Mouse (Mus musculus): ENCODE measurements around the gene Tmem86a. TPM values are rescaled to one million over a fixed set of nuclear protein-coding genes. Genes with fewer than 3 reads are reported as not detected.

Tmem86a gene
- total and polyA plus RNA-seq, 3 experiments = 0.30 to 2.0 (median 0.82) TPM

- Histone ChIP-seq H3K27ac (ENCODE audit: insufficient read depth, low read depth) (no peak overlapping the region), H3K27me3 (replicated peaks) (peaks cover 9% of the 10 kb centered on the region), H3K79me2 (replicated peaks; ENCODE audit: control insufficient read depth, extremely low read depth, insufficient read depth, poor library complexity, severe bottlenecking) (no peaks in the 10 kb centered on the region), H3K4me3 (replicated peaks in 1 of 3; ENCODE audit: low read depth in 2 of 3, low read length in 2 of 3, poor library complexity in 1 of 3) (no peak overlapping the region), H3K9me3 (replicated peaks; ENCODE audit: low read length) (no peaks in the 10 kb centered on the region), H3K4me1 (ENCODE audit: control insufficient read depth in 1 of 2, insufficient read depth in 2 of 2) (no peaks in the 10 kb centered on the region), H3K9ac (ENCODE audit: insufficient read depth, low read depth) (no peak overlapping the region), H3K4me2 (ENCODE audit: insufficient read depth, low read depth, poor library complexity, severe bottlenecking) (no peak overlapping the region), H3K36me3 (replicated peaks in 1 of 2; ENCODE audit: control insufficient read depth in 1 of 2, insufficient read depth in 1 of 2, low read length in 1 of 2) (no peaks in the 10 kb centered on the region)
- TF ChIP-seq POLR2A (IDR thresholded peaks at IDR 0.05; ENCODE audit: low read depth, low read length) (no peak), ZNF384 (IDR thresholded peaks at IDR 0.05; ENCODE audit: low read depth, low read length) (peak; percentile 56)
- no peak for DNase-seq (ENCODE audit: extremely low read depth)
- dilution Hi-C loops (cut with MboI; ENCODE audit: extremely low pct_ligation_motif_present, extremely low pct_unique_long_range_greater_than_20kb, low sequenced_read_pairs) = no loop called here
- in situ Hi-C loops (cut with MboI; ENCODE audit: low pct_ligation_motif_present, low pct_unique_long_range_greater_than_20kb, low sequenced_read_pairs) = no loop called here
These were observed 7.4 kb upstream of the Tmem86a start for GRCm38 (mm10) chr7:47042823-47043490.

DNA sequence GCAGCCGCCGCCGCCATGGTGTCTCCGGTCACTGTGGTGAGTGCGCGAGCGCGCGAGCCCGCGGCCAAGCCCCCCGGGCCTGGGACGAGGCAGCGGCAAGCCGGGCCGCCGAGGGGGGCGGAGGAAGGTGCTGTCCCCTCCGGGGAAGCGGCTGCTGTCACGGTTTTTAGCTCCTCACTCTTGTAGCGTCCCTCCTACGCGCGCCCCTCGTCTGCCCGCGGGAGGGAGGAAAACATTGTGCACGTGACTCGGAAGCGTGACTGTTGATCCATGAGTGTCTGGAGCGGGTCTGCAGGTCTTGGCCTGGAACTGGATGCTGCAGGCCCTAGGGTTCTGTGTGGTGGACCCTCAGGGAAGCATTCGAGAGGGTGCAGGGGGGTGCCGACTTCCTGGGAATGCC lies 365 bp downstream of the Tmem86a start:
- peak overlapping the region; percentile 15; the same call in 1 of the 2 replicates for H3K9ac ChIP-seq (ENCODE audit: insufficient read depth, low read depth)
- peaks cover 25% of the 10 kb centered on the region for H3K27me3 ChIP-seq (replicated peaks)
- no peak overlapping the region for H3K27ac ChIP-seq (ENCODE audit: insufficient read depth, low read depth)
- dilution Hi-C loops (cut with MboI; ENCODE audit: extremely low pct_ligation_motif_present, extremely low pct_unique_long_range_greater_than_20kb, low sequenced_read_pairs) = no loop called here
- H3K36me3 ChIP-seq (replicated peaks in 1 of 2; ENCODE audit: control insufficient read depth in 1 of 2, insufficient read depth in 1 of 2, low read length in 1 of 2) = peaks cover 0 to 8% of the 10 kb centered on the region in 2 experiments
- TF ChIP-seq KAT2A (IDR thresholded peaks at IDR 0.05; ENCODE audit: insufficient replicate concordance, low read length) (no peak), ZNF384 (IDR thresholded peaks at IDR 0.05; ENCODE audit: low read depth, low read length) (no peak), MXI1 (IDR thresholded peaks at IDR 0.05; ENCODE audit: low read depth, low read length) (peak; percentile 73), UBTF (IDR thresholded peaks at IDR 0.05; ENCODE audit: low read depth, low read length) (no peak), CHD1 (IDR thresholded peaks at IDR 0.05; ENCODE audit: low read depth, low read length) (no peak), RAD21 (IDR thresholded peaks at IDR 0.05; ENCODE audit: low read depth, low read length) (no peak), PAX5 (IDR thresholded peaks at IDR 0.05; ENCODE audit: low read length) (no peak), BHLHE40 (IDR thresholded peaks at IDR 0.05; ENCODE audit: low read depth, low read length) (peak; percentile 94), ZKSCAN1 (IDR thresholded peaks at IDR 0.05; ENCODE audit: borderline replicate concordance, low read depth, low read length) (no peak), NELFE (IDR thresholded peaks at IDR 0.05; ENCODE audit: low read depth, low read length) (no peak), MAFK (IDR thresholded peaks at IDR 0.05; ENCODE audit: insufficient replicate concordance, low read length) (no peak), USF2 (conservative IDR thresholded peaks at IDR 0.05; ENCODE audit: low read depth, low read length) (peak; percentile 29), MEF2A (IDR thresholded peaks at IDR 0.05; ENCODE audit: borderline replicate concordance, low read depth, low read length) (no peak), USF1 (IDR thresholded peaks at IDR 0.05; ENCODE audit: low read depth, low read length) (peak; percentile 64), JUND (conservative IDR thresholded peaks at IDR 0.05; ENCODE audit: low read depth, low read length) (no peak), POLR2A (IDR thresholded peaks at IDR 0.05; ENCODE audit: low read depth, low read length) (no peak), EP300 (IDR thresholded peaks at IDR 0.05; ENCODE audit: low read length) (no peak), POLR2AphosphoS2 (IDR thresholded peaks at IDR 0.05; ENCODE audit: low read depth, low read length) (no peak), MYC (IDR thresholded peaks at IDR 0.05; ENCODE audit: low read depth, low read length) (no peak), IRF4 (IDR thresholded peaks at IDR 0.05; ENCODE audit: low read depth, low read length) (no peak), ZC3H11A (IDR thresholded peaks at IDR 0.05; ENCODE audit: low read depth, low read length) (no peak), SMC3 (IDR thresholded peaks at IDR 0.05; ENCODE audit: low read depth, low read length) (no peak), ELF1 (IDR thresholded peaks at IDR 0.05; ENCODE audit: low read depth, low read length) (no peak), MAX (IDR thresholded peaks at IDR 0.05; ENCODE audit: low read length) (peak; percentile 47; the same call in 1 of the 2 replicates)
- H3K79me2 ChIP-seq (replicated peaks; ENCODE audit: control insufficient read depth, extremely low read depth, insufficient read depth, poor library complexity, severe bottlenecking) = no peaks in the 10 kb centered on the region
- H3K4me3 ChIP-seq (replicated peaks in 1 of 3; ENCODE audit: low read depth in 2 of 3, low read length in 2 of 3, poor library complexity in 1 of 3) = peak overlapping the region; percentile 51 to 74 (median 59)
- in situ Hi-C loops (cut with MboI; ENCODE audit: low pct_ligation_motif_present, low pct_unique_long_range_greater_than_20kb, low sequenced_read_pairs) = no loop called here
- no peaks in the 10 kb centered on the region for H3K9me3 ChIP-seq (replicated peaks; ENCODE audit: low read length)
- peak overlapping the region; percentile 82 for H3K4me2 ChIP-seq (ENCODE audit: insufficient read depth, low read depth, poor library complexity, severe bottlenecking)
- peak; percentile 45 for DNase-seq (ENCODE audit: extremely low read depth)
- peaks cover 18 to 32% of the 10 kb centered on the region in 2 experiments for H3K4me1 ChIP-seq (ENCODE audit: control insufficient read depth in 1 of 2, insufficient read depth in 2 of 2)

Measured in CH12.LX (cell line).